Mouse (Mus musculus): ENCODE data around the gene Pank3.

The Pank3 gene

DNA sequence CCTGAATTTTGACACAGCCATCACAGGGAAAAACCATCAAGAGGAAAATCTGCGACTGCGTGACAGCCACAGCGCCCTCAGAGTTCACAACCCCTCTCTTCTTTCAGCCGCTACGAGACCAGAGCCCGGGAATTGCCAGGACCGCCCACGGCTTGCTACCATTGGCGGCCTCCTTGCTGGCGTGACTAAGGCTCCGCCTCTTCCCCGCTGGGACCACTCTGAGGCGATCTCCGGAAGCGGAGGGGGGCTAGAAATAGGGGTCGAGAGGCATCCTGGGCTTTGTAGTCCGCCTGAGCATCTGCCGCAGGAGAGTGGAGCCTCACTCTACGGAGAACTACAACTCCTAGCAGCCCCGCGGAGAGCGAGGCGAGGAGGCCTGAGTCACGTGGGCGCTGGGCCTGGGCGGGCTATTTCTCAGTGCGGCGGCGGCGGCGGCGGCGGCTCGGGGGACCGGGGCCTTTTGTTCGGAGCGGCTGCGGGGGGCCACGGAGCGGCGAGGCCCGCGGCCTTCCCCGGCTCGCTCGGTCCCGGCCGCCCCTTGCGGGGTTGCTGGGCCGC, at the start of gene Pank3:
TSS of gene Pank3 (plus strand) at position 297 of the 558 bp plus-strand sequence.
- peak; percentile 98 for DNase-seq (ENCODE audit: low spot score)

DNA sequence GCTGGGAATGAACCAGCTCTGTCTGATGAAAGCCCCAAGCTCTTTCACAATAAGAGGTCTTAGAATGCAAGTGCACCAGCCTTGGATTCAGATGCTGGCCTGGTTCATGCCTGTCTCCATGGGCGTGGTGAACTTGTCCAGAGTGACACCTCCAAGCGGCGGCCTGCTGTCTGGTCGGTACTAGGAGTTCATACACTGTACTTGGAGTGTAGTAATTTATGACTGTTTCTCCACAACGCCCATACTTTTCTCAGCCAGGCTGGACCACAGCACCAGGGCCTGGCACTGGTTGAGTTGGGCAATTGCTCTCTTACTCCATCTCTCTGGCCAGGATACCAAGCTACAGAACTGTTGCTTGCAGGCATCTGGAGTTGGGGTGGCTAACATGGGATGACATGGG, 45.4 kb upstream of the Pank3 start:
- DNase-seq (ENCODE audit: low spot score) = no peak

DNA sequence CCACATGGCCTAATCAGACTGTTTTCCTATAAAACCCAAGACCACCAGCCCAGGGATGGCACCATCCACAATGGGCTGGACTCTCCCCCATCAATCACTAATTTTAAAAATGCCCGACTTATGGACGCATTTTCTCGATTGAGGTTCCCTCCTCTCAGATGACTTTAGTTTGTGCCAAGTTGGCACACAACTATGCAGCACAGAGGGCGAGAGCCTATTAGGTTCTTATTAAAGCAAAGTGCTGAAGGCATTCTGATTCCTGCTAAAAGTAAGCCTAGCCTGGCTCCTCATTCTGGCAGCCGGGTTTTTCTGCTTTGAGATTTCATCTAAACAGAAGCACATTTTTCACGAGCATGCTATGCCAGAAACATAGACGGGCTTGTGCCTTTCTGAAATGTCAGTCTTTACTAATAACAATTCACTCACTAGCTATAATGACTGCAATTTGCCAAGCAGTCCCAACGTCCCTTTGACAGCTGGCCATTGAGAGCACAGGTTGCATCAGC, 42.9 kb upstream of the Pank3 start:
- DNase-seq (ENCODE audit: low spot score) = no peak

DNA sequence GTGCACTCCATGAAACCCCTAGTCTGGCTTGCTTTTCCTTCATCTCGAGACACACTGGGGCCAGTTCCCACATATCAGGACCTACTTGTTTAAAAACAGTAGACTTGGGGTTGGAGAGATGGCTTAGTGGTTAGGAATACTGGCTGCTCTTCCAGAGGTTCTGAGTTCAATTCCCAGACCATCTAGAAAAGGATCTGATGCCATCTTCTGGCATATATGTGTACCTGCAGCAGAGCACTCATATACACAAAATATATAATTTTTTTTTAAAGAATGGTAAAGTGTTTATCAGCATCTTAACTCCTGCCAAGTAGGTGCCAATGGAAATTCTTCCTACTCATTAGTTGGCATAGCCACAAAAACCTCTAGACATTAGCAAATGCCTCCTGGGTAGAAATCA, 41.1 kb upstream of the Pank3 start:
- no peak for DNase-seq (ENCODE audit: low spot score)

- DNase-seq (ENCODE audit: low spot score) = no peak
These were observed 40.1 kb upstream of the Pank3 start for GRCm38 (mm10) chr11:35729186-35729585.

DNA sequence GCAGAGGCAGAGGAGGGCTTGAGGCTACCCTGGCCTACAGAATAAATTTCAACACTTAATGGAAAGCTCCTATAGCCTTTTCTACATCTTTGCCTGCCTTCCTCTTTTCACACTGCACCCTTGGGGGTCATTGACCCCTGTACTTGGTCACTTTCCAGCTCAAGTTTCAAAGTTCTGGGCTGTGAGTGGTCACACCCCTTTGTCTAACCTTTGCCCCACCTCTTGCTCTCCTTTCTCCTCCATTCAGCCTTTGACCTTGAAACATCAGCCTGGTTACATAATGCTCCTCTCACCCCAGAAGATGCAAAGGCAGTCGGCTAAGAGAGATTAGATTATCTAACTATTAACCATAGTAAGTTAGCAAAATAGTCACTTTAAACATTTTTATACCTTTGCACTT, 36.9 kb upstream of the Pank3 start:
- no peak for DNase-seq (ENCODE audit: low spot score)

- DNase-seq (ENCODE audit: low spot score) = no peak
These were observed 32.5 kb upstream of the Pank3 start for GRCm38 (mm10) chr11:35736817-35737216.

GRCm38 (mm10) chr11:35737262-35737661, 32.0 kb upstream of the Pank3 start:
- DNase-seq (ENCODE audit: low spot score) = no peak

- no peak for DNase-seq (ENCODE audit: low spot score)
These were observed 31.2 kb upstream of the Pank3 start for GRCm38 (mm10) chr11:35738102-35738501.

GRCm38 (mm10) chr11:35743586-35743985, 25.7 kb upstream of the Pank3 start:
- DNase-seq (ENCODE audit: low spot score) = peak; percentile 16

DNA sequence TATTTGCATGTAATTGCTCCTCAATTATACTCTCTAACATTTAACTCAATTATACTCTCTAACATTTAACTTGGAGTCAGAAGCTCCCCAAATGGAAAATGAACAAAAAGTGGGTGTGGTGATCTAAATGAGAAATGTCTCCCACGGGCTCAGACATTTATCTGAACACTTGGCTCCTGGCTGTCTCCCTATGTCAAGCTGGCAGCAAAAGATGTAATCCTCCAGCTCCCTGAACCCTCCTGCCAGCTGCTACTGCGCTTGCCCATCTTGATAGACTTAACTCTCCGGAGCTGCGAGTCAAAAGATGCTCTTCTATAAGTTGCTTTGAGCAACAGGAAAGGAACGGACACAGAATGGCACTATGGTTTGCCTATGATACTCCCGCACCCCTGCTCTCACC, 24.7 kb upstream of the Pank3 start:
- peak; percentile 29 for DNase-seq (ENCODE audit: low spot score)

- no peak for DNase-seq (ENCODE audit: low spot score)
These were observed 18.7 kb upstream of the Pank3 start for GRCm38 (mm10) chr11:35750578-35750977.

DNA sequence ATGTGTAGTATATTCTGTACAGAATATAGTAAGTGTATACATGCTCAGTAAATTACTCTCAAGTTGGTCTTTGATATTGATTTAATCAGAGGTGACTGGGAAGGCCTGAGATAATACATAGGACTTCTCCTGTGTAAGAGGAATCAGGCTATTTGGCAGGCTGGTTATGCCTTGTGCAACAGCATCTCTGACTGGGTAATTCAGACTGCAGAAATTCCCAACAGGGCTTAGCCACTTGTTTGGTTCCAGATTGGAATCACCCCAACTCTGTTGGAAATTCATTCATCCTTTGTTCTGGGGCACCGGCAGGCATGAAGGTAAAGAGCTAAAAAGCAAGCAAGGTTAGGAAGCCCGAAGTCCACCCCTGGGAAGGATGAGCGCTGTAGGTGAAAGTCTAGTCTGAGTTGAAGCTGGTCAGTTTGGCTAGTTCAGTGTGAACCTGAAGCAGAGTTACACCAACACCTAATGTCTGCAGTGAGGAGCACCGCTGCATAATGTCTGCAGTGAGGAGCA, 14.3 kb upstream of the Pank3 start:
- DNase-seq (ENCODE audit: low spot score) = no peak

DNA sequence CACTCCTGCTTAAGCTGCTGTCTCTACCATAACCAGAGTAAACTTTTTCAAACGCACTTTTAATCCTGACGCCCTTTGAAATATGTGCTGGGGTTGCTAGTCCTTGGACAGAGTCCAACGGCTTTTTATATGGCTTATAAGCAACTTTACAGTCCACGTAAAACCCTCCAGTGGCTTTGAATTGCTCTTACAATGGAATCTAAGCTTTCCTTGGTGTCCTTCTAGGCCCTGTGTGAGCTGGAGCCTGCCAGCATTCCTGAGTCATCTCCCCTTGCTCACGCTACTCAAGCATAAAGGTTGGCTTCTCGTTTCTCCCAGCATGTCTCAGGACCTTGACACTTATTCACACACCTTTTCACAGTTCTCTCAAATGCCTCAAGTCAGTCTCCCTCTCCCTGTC, 13.7 kb upstream of the Pank3 start:
- no peak for DNase-seq (ENCODE audit: low spot score)

GRCm38 (mm10) chr11:35756411-35757303, 12.6 kb upstream of the Pank3 start:
- no peak for DNase-seq (ENCODE audit: low spot score)

GRCm38 (mm10) chr11:35760001-35760626, 9.2 kb upstream of the Pank3 start:
- no peak for DNase-seq (ENCODE audit: low spot score)

- DNase-seq (ENCODE audit: low spot score) = no peak
These were observed 8.7 kb upstream of the Pank3 start for GRCm38 (mm10) chr11:35760627-35761003.

GRCm38 (mm10) chr11:35766845-35767244, 2.4 kb upstream of the Pank3 start:
- DNase-seq (ENCODE audit: low spot score) = no peak

- DNase-seq (ENCODE audit: low spot score) = peak; percentile 70
These were observed 608 bp downstream of the Pank3 start for GRCm38 (mm10) chr11:35769746-35770437.

DNA sequence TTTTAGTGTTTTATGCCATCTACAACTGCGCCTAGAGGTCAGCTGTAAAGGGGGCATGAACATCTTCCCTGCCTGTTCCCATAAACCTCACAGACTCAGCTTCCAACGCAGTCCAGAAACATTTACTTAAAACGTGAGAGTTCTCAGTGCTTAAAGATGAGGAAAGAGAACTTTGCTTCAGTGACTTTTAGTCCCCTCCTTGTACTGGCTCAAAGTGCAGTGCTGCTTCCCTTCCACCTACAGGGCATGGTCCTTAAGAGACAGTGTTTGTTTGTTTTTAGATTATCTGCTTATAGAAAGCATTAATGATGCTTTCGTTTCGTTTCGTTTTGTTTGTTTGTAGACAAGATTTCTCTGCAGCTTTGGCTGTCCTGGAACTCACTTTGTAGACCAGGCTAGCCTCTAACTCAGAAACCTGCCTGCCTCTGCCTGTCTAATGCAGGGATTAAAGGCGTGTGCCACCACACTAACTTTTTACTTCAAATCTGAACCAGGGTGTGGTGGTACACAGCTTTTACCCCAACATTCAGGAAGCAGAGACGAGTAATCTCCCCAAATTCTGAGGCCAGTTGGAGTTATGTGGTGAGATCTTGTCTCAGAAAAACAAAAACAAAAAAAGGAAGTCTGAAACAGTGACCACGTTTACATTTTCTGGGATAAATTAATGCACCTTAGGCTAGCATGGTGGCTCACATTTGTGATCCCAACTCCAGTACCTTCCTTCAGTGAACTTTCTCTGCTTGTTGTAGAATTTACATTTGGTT, 1.6 kb downstream of the Pank3 start:
- no peak for DNase-seq (ENCODE audit: low spot score)

GRCm38 (mm10) chr11:35775606-35776005, 6.3 kb downstream of the Pank3 start:
- DNase-seq (ENCODE audit: low spot score) = no peak
